Mouse (Mus musculus): ENCODE measurements around the gene Sox9. TPM values are rescaled to one million over a fixed set of nuclear protein-coding genes. Genes with fewer than 3 reads are reported as not detected.

The Sox9 gene
- polyA plus RNA-seq, 1 experiment from 2014 or later: 48.0 TPM

DNA sequence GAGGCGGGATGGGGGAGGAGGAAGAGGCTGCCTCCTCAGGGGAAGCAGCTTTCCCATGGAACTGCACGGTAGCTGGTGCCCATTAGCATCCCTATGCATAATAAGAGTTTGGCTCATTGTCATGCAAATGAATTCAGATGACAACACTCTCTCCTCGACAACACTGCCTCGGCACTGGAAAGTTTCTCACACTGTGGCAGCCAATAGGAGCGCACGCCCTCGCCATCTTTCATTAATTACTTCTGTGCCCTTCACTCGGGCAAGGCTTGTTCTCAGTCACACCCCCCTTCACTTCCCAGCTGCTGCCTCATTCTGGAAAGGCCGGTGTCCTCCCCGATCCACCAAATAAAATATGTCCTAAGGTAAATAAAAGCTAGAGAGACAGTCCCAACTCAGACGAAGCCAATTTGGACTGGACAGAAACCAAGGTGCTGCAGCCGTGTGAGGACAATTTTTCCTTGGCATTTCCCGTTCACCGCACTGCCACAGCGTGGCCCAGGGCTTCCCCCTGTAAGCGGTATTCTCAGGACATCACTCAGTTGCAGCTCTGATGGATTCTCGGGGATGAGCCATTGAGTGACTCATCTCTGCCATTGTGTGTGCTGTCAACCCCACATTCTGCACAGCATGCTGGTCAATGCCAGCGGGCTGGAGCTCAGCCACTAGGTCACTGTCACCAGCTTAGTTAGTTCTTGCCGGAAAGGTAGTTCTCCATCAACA is 29.3 kb downstream of the Sox9 start:
- Histone ChIP-seq H3K27ac (replicated peaks; ENCODE audit: low read depth, low read length) (no peak overlapping the region), H3K4me1 (ENCODE audit: control insufficient read depth, insufficient read depth, low read length) (peaks cover 19% of the 10 kb centered on the region), H3K36me3 (ENCODE audit: control insufficient read depth, insufficient read depth, low read length) (no peaks in the 10 kb centered on the region), H3K4me2 (ENCODE audit: low read depth, low read length) (peak overlapping the region; percentile 55), H3K27me3 (replicated peaks; ENCODE audit: control insufficient read depth, insufficient read depth, low read length) (peaks cover 8% of the 10 kb centered on the region; the same call in 1 of the 2 replicates), H3K4me3 (ENCODE audit: low read depth, low read length) (peak overlapping the region; percentile 24), H3K9me3 (ENCODE audit: control insufficient read depth, low read length) (no peaks in the 10 kb centered on the region), H3K9ac (ENCODE audit: low read depth, low read length) (0 out of 2 replicates have a peak overlapping the region, but pooled peaks have one; percentile 37)
- 8% methylated on average over 19 of the region's 19 CpGs for WGBS
- peak; percentile 65 for DNase-seq (ENCODE audit: low spot score)
- ATAC-seq (ENCODE audit: low read depth): peak; percentile 81

- DNase-seq (ENCODE audit: low spot score) (peak; percentile 23), ATAC-seq (ENCODE audit: low read depth) (peak; percentile 53; the same call in 1 of the 2 replicates)
- no peak overlapping the region for H3K9ac ChIP-seq (ENCODE audit: low read depth, low read length)
- no peaks in the 10 kb centered on the region for H3K27me3 ChIP-seq (replicated peaks; ENCODE audit: control insufficient read depth, insufficient read depth, low read length)
- H3K9me3 ChIP-seq (ENCODE audit: control insufficient read depth, low read length): no peaks in the 10 kb centered on the region
- no peak overlapping the region for H3K4me2 ChIP-seq (ENCODE audit: low read depth, low read length)
- H3K36me3 ChIP-seq (ENCODE audit: control insufficient read depth, insufficient read depth, low read length): no peaks in the 10 kb centered on the region
- H3K27ac ChIP-seq (replicated peaks; ENCODE audit: low read depth, low read length): no peak overlapping the region
- WGBS: 48% methylated on average over 14 of the region's 14 CpGs
- H3K4me1 ChIP-seq (ENCODE audit: control insufficient read depth, insufficient read depth, low read length): 0 out of 2 replicates have a peak, but pooled peaks cover 7% of the 10 kb centered on the region
- no peak overlapping the region for H3K4me3 ChIP-seq (ENCODE audit: low read depth, low read length)
Observed at GRCm38 (mm10) chr11:112817829-112818650, 36.0 kb downstream of the Sox9 start.

DNA sequence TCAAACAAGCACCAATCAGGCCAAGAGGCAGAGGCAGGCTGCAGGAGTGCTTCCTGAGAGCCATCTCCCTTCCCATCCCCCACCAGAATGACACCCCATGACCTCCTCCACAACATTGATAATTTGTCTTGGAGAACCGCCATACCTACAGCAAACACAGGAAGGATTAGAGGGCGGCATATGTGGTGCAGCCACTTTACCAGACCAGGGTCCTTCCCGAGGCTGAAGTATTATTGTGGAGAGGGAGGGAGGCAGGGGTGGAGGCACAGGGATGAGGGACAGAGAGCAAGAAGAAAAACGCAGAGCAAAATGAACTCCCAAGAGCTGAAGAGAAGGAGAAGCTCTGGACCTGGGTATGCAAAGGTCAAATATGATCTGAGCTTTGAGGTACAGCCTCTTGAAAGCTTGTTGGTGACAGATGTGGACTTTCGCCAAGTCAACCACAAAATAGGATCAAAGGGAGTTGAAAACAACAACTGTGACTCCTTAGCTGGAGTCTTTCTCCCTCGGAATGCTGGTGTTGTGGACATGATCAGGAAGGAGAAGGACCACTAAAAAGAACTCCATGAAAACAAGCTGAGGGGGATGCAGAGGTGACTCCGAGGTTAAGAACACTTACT is 36.7 kb downstream of the Sox9 start:
- Histone ChIP-seq H3K9ac (ENCODE audit: low read depth, low read length) (no peak overlapping the region), H3K9me3 (ENCODE audit: control insufficient read depth, low read length) (no peaks in the 10 kb centered on the region), H3K36me3 (ENCODE audit: control insufficient read depth, insufficient read depth, low read length) (no peaks in the 10 kb centered on the region), H3K4me1 (ENCODE audit: control insufficient read depth, insufficient read depth, low read length) (0 out of 2 replicates have a peak, but pooled peaks cover 7% of the 10 kb centered on the region), H3K27ac (replicated peaks; ENCODE audit: low read depth, low read length) (no peak overlapping the region), H3K27me3 (replicated peaks; ENCODE audit: control insufficient read depth, insufficient read depth, low read length) (no peaks in the 10 kb centered on the region), H3K4me3 (ENCODE audit: low read depth, low read length) (no peak overlapping the region), H3K4me2 (ENCODE audit: low read depth, low read length) (no peak overlapping the region)
- ATAC-seq (ENCODE audit: low read depth) (no peak), DNase-seq (ENCODE audit: low spot score) (peak; percentile 8)
- 54% methylated on average over 7 of the region's 7 CpGs for WGBS

- Histone ChIP-seq H3K4me3 (ENCODE audit: low read depth, low read length) (no peak overlapping the region), H3K27me3 (replicated peaks; ENCODE audit: control insufficient read depth, insufficient read depth, low read length) (no peaks in the 10 kb centered on the region), H3K27ac (replicated peaks; ENCODE audit: low read depth, low read length) (no peak overlapping the region), H3K4me1 (ENCODE audit: control insufficient read depth, insufficient read depth, low read length) (0 out of 2 replicates have a peak, but pooled peaks cover 7% of the 10 kb centered on the region), H3K4me2 (ENCODE audit: low read depth, low read length) (no peak overlapping the region), H3K9me3 (ENCODE audit: control insufficient read depth, low read length) (no peaks in the 10 kb centered on the region), H3K36me3 (ENCODE audit: control insufficient read depth, insufficient read depth, low read length) (no peaks in the 10 kb centered on the region), H3K9ac (ENCODE audit: low read depth, low read length) (no peak overlapping the region)
- no peak for DNase-seq (ENCODE audit: low spot score)
- 51% methylated on average over 2 of the region's 2 CpGs for WGBS
- ATAC-seq (ENCODE audit: low read depth): no peak
Observed at GRCm38 (mm10) chr11:112821536-112821935, 39.5 kb downstream of the Sox9 start.

DNA sequence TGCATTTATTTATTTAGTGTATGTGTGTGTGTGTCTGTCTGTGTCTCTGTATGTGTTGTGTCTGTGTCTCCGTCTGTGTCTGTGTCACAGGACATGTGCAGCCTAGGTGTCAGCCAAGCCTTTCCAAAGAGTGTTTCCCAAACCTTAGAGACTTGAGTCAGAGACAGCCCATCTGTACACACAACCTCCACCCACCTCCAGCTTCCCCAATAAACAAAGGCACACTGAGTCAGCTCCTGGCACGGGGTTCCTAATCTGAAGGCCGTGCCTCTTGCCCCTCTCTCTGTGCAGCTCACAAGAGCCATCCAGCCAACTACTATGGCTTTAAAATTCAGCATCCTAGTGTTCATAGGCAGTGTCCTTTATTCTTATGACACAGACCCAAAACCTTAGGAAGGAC is 42.1 kb downstream of the Sox9 start:
- H3K27ac ChIP-seq (replicated peaks; ENCODE audit: low read depth, low read length): no peak overlapping the region
- WGBS: 61% methylated on average over 3 of the region's 3 CpGs
- H3K4me2 ChIP-seq (ENCODE audit: low read depth, low read length): no peak overlapping the region
- H3K27me3 ChIP-seq (replicated peaks; ENCODE audit: control insufficient read depth, insufficient read depth, low read length): no peaks in the 10 kb centered on the region
- no peaks in the 10 kb centered on the region for H3K4me1 ChIP-seq (ENCODE audit: control insufficient read depth, insufficient read depth, low read length)
- no peaks in the 10 kb centered on the region for H3K9me3 ChIP-seq (ENCODE audit: control insufficient read depth, low read length)
- H3K9ac ChIP-seq (ENCODE audit: low read depth, low read length): no peak overlapping the region
- ATAC-seq (ENCODE audit: low read depth) (no peak), DNase-seq (ENCODE audit: low spot score) (no peak)
- no peak overlapping the region for H3K4me3 ChIP-seq (ENCODE audit: low read depth, low read length)
- no peaks in the 10 kb centered on the region for H3K36me3 ChIP-seq (ENCODE audit: control insufficient read depth, insufficient read depth, low read length)

DNA sequence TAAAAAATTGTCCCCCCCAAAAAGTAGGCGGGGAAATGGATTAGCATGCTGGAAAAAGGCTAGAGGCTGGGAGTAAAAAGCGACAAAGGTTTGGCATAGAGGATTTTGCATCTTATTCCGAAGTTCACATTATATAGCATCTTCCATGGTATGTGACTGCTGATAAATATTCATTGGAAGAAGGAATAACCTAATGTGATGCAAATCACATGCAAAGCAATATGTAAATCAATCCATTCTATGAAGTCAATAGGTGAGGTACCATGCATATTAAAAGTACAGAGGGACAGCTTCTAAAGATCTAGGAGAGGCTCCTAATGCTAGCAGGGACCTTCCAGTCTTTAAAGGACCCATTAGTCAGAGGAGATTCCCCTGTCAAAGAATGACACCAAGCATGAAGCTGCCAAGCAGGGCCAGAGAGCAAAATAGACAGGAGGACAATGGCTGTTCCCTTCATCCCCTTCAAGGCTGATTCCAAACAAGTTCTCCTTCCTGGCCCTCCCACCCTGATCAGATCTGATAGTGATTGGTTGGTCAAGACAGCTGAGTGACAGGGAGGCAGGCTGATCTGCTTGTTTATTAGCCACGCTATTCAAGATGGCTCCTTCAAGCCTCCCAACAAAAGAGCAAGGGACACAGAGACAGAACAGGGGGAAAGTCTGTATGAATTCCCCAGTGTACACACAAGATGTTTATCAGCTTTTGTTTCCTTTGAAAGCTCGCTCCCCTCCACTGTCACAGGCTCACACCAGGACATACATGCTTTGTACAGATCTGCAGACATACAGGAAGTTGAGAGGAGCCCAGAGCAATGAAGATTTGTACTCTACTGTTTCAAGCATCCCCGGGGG is 44.4 kb downstream of the Sox9 start:
- Histone ChIP-seq H3K4me2 (ENCODE audit: low read depth, low read length) (no peak overlapping the region), H3K9ac (ENCODE audit: low read depth, low read length) (no peak overlapping the region), H3K27me3 (replicated peaks; ENCODE audit: control insufficient read depth, insufficient read depth, low read length) (no peaks in the 10 kb centered on the region), H3K4me3 (ENCODE audit: low read depth, low read length) (no peak overlapping the region), H3K9me3 (ENCODE audit: control insufficient read depth, low read length) (no peaks in the 10 kb centered on the region), H3K27ac (replicated peaks; ENCODE audit: low read depth, low read length) (no peak overlapping the region), H3K4me1 (ENCODE audit: control insufficient read depth, insufficient read depth, low read length) (no peaks in the 10 kb centered on the region), H3K36me3 (ENCODE audit: control insufficient read depth, insufficient read depth, low read length) (no peaks in the 10 kb centered on the region)
- WGBS: 59% methylated on average over 6 of the region's 6 CpGs
- no peak for DNase-seq (ENCODE audit: low spot score)
- ATAC-seq (ENCODE audit: low read depth): no peak

- Histone ChIP-seq H3K36me3 (ENCODE audit: control insufficient read depth, insufficient read depth, low read length) (no peaks in the 10 kb centered on the region), H3K9ac (ENCODE audit: low read depth, low read length) (no peak overlapping the region), H3K9me3 (ENCODE audit: control insufficient read depth, low read length) (no peaks in the 10 kb centered on the region), H3K27me3 (replicated peaks; ENCODE audit: control insufficient read depth, insufficient read depth, low read length) (no peaks in the 10 kb centered on the region), H3K4me2 (ENCODE audit: low read depth, low read length) (no peak overlapping the region), H3K4me3 (ENCODE audit: low read depth, low read length) (no peak overlapping the region), H3K4me1 (ENCODE audit: control insufficient read depth, insufficient read depth, low read length) (no peaks in the 10 kb centered on the region), H3K27ac (replicated peaks; ENCODE audit: low read depth, low read length) (no peak overlapping the region)
- DNase-seq (ENCODE audit: low spot score) (no peak), ATAC-seq (ENCODE audit: low read depth) (no peak)
- 29% methylated on average over 6 of the region's 6 CpGs for WGBS
Observed at GRCm38 (mm10) chr11:112827044-112827347, 45.0 kb downstream of the Sox9 start.

Data from embryonic facial prominence, embryonic 14.5 days (tissue).